Mouse (Mus musculus) CH12.LX (cell line): ENCODE measurements around the gene Tmem8. TPM values are rescaled to one million over a fixed set of nuclear protein-coding genes. Genes with fewer than 3 reads are reported as not detected.

Experiments
- DNase-seq: peaks from one replicate; pipeline ENCODE4 v3.0.0-alpha.2; 2013; ENCODE audit errors: extremely low read depth
- H3K27ac ChIP-seq: 2 replicates; pipeline ENCODE4 v1.5.1; 2012; ENCODE audit warnings: low read depth, mild to moderate bottlenecking, control low read depth, moderate library complexity; ENCODE audit not compliant: insufficient read depth
- H3K27me3 ChIP-seq: replicated peaks from 2 replicates; pipeline ENCODE3; 2012; ENCODE audit warnings: inconsistent platforms
- H3K36me3 ChIP-seq, 2 experiments: replicated peaks in 1 of 2; 2 replicates each; pipeline versions ENCODE3 to v1.6.1; 2012; ENCODE audit warnings: inconsistent platforms in 1 of 2, low read length in 1 of 2, mild to moderate bottlenecking in 1 of 2, mixed read lengths in 1 of 2, moderate library complexity in 1 of 2; ENCODE audit not compliant: control insufficient read depth in 1 of 2, insufficient read depth in 1 of 2
- H3K4me1 ChIP-seq, 2 experiments: 2 replicates each; pipeline ENCODE4 v1.6.1; 2012; ENCODE audit warnings: inconsistent platforms in 1 of 2, moderate library complexity in 1 of 2; ENCODE audit not compliant: insufficient read depth in 2 of 2, control insufficient read depth in 1 of 2
- H3K4me2 ChIP-seq: 2 replicates; pipeline ENCODE4 v1.6.1; 2012; ENCODE audit warnings: low read depth, mild to moderate bottlenecking, control low read depth; ENCODE audit not compliant: poor library complexity, insufficient read depth, severe bottlenecking
- H3K4me3 ChIP-seq, 3 experiments: fragments of 150-350 bp in 1 of 3; sonication (generic) in 1 of 3; replicated peaks in 1 of 3; 2 replicates each; pipeline versions ENCODE3 to v1.5.1; 2011 to 2012; ENCODE audit warnings: low read depth in 2 of 3, low read length in 2 of 3, mild to moderate bottlenecking in 2 of 3, moderate library complexity in 2 of 3, control low read depth in 1 of 3, improper control_type of control experiment in 1 of 3, inconsistent platforms in 1 of 3, mixed read lengths in 1 of 3; ENCODE audit not compliant: poor library complexity in 1 of 3
- H3K79me2 ChIP-seq: replicated peaks from 2 replicates; pipeline ENCODE4 v1.6.1; 2012; ENCODE audit warnings: mild to moderate bottlenecking, moderate library complexity; ENCODE audit not compliant: control insufficient read depth, poor library complexity, insufficient read depth, severe bottlenecking; ENCODE audit errors: extremely low read depth
- H3K9ac ChIP-seq: 2 replicates; pipeline ENCODE4 v1.6.1; 2012; ENCODE audit warnings: low read depth, mild to moderate bottlenecking, control low read depth, moderate library complexity; ENCODE audit not compliant: insufficient read depth
- H3K9me3 ChIP-seq: replicated peaks from 2 replicates; pipeline ENCODE3; 2012; ENCODE audit warnings: low read length, inconsistent platforms, mixed read lengths
- BHLHE40 ChIP-seq: IDR thresholded peaks from 2 replicates; pipeline ENCODE4 v1.6.1; 2011; ENCODE audit warnings: mild to moderate bottlenecking, low read depth, low read length, improper control_type of control experiment
- ELF1 ChIP-seq: IDR thresholded peaks from 2 replicates; pipeline ENCODE4 v1.6.1; 2014; ENCODE audit warnings: low read depth, mild to moderate bottlenecking, inconsistent platforms, low read length, improper control_type of control experiment
- ETS1 ChIP-seq: conservative IDR thresholded peaks from 2 replicates; pipeline ENCODE4 v1.6.1; 2012; ENCODE audit warnings: low read depth, mild to moderate bottlenecking, inconsistent platforms, low read length, improper control_type of control experiment, moderate library complexity
- GABPA ChIP-seq: IDR thresholded peaks from 2 replicates; pipeline ENCODE4 v1.6.1; 2012; ENCODE audit warnings: low read depth, low read length, improper control_type of control experiment, inconsistent platforms; ENCODE audit not compliant: insufficient replicate concordance
- HCFC1 ChIP-seq: IDR thresholded peaks from 2 replicates; pipeline ENCODE4 v1.6.1; 2012; ENCODE audit warnings: low read depth, mild to moderate bottlenecking, inconsistent platforms, low read length, improper control_type of control experiment
- IRF4 ChIP-seq: IDR thresholded peaks from 2 replicates; pipeline ENCODE4 v1.6.1; 2014; ENCODE audit warnings: low read depth, mild to moderate bottlenecking, inconsistent platforms, low read length, improper control_type of control experiment
- JUND ChIP-seq: conservative IDR thresholded peaks from 2 replicates; pipeline ENCODE4 v1.6.1; 2011; ENCODE audit warnings: low read depth, low read length, improper control_type of control experiment
- KAT2A ChIP-seq: IDR thresholded peaks from 2 replicates; pipeline ENCODE4 v1.6.1; 2012; ENCODE audit warnings: low read length, improper control_type of control experiment, inconsistent platforms; ENCODE audit not compliant: insufficient replicate concordance
- MAFK ChIP-seq: IDR thresholded peaks from 2 replicates; pipeline ENCODE4 v1.6.1; 2011; ENCODE audit warnings: low read length, improper control_type of control experiment; ENCODE audit not compliant: insufficient replicate concordance
- MEF2A ChIP-seq: IDR thresholded peaks from 2 replicates; pipeline ENCODE4 v1.6.1; 2014; ENCODE audit warnings: low read depth, mild to moderate bottlenecking, inconsistent platforms, low read length, improper control_type of control experiment, borderline replicate concordance
- MYC ChIP-seq: IDR thresholded peaks from 2 replicates; pipeline ENCODE4 v1.6.1; 2011; ENCODE audit warnings: low read depth, mild to moderate bottlenecking, improper control_type of control experiment, low read length
- NELFE ChIP-seq: IDR thresholded peaks from 2 replicates; pipeline ENCODE4 v1.6.1; 2011; ENCODE audit warnings: low read depth, low read length, improper control_type of control experiment
- NRF1 ChIP-seq: IDR thresholded peaks from 2 replicates; pipeline ENCODE4 v1.6.1; 2014; ENCODE audit warnings: low read depth, mild to moderate bottlenecking, inconsistent platforms, low read length, improper control_type of control experiment, moderate library complexity
- PAX5 ChIP-seq: IDR thresholded peaks from 2 replicates; pipeline ENCODE4 v1.6.1; 2012; ENCODE audit warnings: low read length, inconsistent platforms, mixed read lengths
- POLR2A ChIP-seq: IDR thresholded peaks from 2 replicates; pipeline ENCODE4 v1.6.1; 2011; ENCODE audit warnings: low read depth, mild to moderate bottlenecking, improper control_type of control experiment, low read length
- POLR2AphosphoS2 ChIP-seq: IDR thresholded peaks from 2 replicates; pipeline ENCODE4 v1.6.1; 2011; ENCODE audit warnings: low read depth, low read length, improper control_type of control experiment
- RAD21 ChIP-seq: IDR thresholded peaks from 2 replicates; pipeline ENCODE4 v1.6.1; 2011; ENCODE audit warnings: low read depth, mild to moderate bottlenecking, low read length, improper control_type of control experiment, moderate library complexity
- RCOR1 ChIP-seq: conservative IDR thresholded peaks from 2 replicates; pipeline ENCODE4 v1.6.1; 2012; ENCODE audit warnings: low read depth, mild to moderate bottlenecking, inconsistent platforms, low read length, improper control_type of control experiment
- SMC3 ChIP-seq: IDR thresholded peaks from 2 replicates; pipeline ENCODE4 v1.6.1; 2011; ENCODE audit warnings: low read depth, low read length, improper control_type of control experiment
- UBTF ChIP-seq: IDR thresholded peaks from 2 replicates; pipeline ENCODE4 v1.6.1; 2012; ENCODE audit warnings: low read depth, mild to moderate bottlenecking, inconsistent platforms, low read length, improper control_type of control experiment, moderate library complexity
- USF2 ChIP-seq: conservative IDR thresholded peaks from 2 replicates; pipeline ENCODE4 v1.6.1; 2011; ENCODE audit warnings: low read depth, low read length, improper control_type of control experiment
- ZC3H11A ChIP-seq: IDR thresholded peaks from 2 replicates; pipeline ENCODE4 v1.6.1; 2012; ENCODE audit warnings: low read depth, mild to moderate bottlenecking, inconsistent platforms, low read length, improper control_type of control experiment
- ZKSCAN1 ChIP-seq: IDR thresholded peaks from 2 replicates; pipeline ENCODE4 v1.6.1; 2012; ENCODE audit warnings: low read depth, inconsistent platforms, low read length, improper control_type of control experiment, borderline replicate concordance
- dilution Hi-C: fragments of 300-500 bp; cut with MboI; formaldehyde crosslinking; loops from 2 replicates; pipeline ENCODE4 v1.14.3; 2020; ENCODE audit warnings: low sequenced_read_pairs; ENCODE audit not compliant: extremely low pct_unique_long_range_greater_than_20kb, extremely low pct_ligation_motif_present
- in situ Hi-C: fragments of 300-500 bp; cut with MboI; formaldehyde crosslinking; loops from 3 replicates; pipeline ENCODE4 v1.14.3; 2019; ENCODE audit warnings: low sequenced_read_pairs, low pct_ligation_motif_present, low pct_unique_long_range_greater_than_20kb, mixed read lengths
- polyA plus RNA-seq: library from polyadenylated mRNA; unstranded; fragments of >175 nt; gene quantifications from 2 replicates; pipeline ENCODE4 v1.2.1, GENCODE M21; 2012; ENCODE audit warnings: low read depth; ENCODE audit not compliant: insufficient read length
- total RNA-seq, 2 experiments: library from RNA; depleted of rRNA; stranded (reverse); fragments of 300-350 nt in 1 of 2; fragments of >200 nt in 1 of 2; gene quantifications; 2 replicates each; pipeline ENCODE4 v1.2.3; 2012 to 2014

Tmem8 gene
- total and polyA plus RNA-seq, 3 experiments: 2.8 to 4.6 (median 3.6) TPM

- H3K9me3 ChIP-seq: no peaks in the 10 kb centered on the region
- peaks cover 12% of the 10 kb centered on the region for H3K79me2 ChIP-seq
- peaks cover 2% of the 10 kb centered on the region for H3K27me3 ChIP-seq
- in situ Hi-C loops: no loop called here
- dilution Hi-C loops: no loop called here
- TF ChIP-seq BHLHE40: no peak
- no peak for TF ChIP-seq MAFK
- no peak for TF ChIP-seq MYC
- no peak for TF ChIP-seq ZKSCAN1
- no peak for TF ChIP-seq POLR2A
- no peak for TF ChIP-seq POLR2AphosphoS2
- TF ChIP-seq KAT2A: no peak
- no peak for TF ChIP-seq JUND
- TF ChIP-seq RCOR1: no peak
- TF ChIP-seq HCFC1: no peak
- no peak for TF ChIP-seq ZC3H11A
- TF ChIP-seq SMC3: no peak
- no peak for TF ChIP-seq NELFE
- TF ChIP-seq PAX5: no peak
- no peak for TF ChIP-seq UBTF
- no peak overlapping the region for H3K27ac ChIP-seq
- peaks cover 17 to 34% of the 10 kb centered on the region in 2 experiments for H3K4me1 ChIP-seq
- peak overlapping the region; percentile 69 for H3K9ac ChIP-seq
- no peak for DNase-seq
- H3K4me2 ChIP-seq: peak overlapping the region; percentile 75; the same call in 1 of the 2 replicates
- peak overlapping the region; percentile 74 to 99 (median 94) for H3K4me3 ChIP-seq
- H3K36me3 ChIP-seq: peaks cover 34 to 60% of the 10 kb centered on the region in 2 experiments
Observed at GRCm38 (mm10) chr17:26124560-26124959, 11.5 kb downstream of the Tmem8 start.

GRCm38 (mm10) chr17:26125226-26125625 is 12.1 kb downstream of the Tmem8 start:
- H3K27ac ChIP-seq: no peak overlapping the region
- H3K9ac ChIP-seq: no peak overlapping the region
- H3K27me3 ChIP-seq: no peaks in the 10 kb centered on the region
- dilution Hi-C loops: no loop called here
- H3K4me3 ChIP-seq: no peak overlapping the region
- DNase-seq: no peak
- H3K4me2 ChIP-seq: no peak overlapping the region
- no peak for TF ChIP-seq POLR2AphosphoS2
- no peak for TF ChIP-seq ETS1
- no peak for TF ChIP-seq JUND
- TF ChIP-seq IRF4: no peak
- no peak for TF ChIP-seq GABPA
- no peak for TF ChIP-seq UBTF
- no peak for TF ChIP-seq ELF1
- no peak for TF ChIP-seq MEF2A
- TF ChIP-seq USF2: no peak
- no peak for TF ChIP-seq RCOR1
- no peak for TF ChIP-seq NRF1
- TF ChIP-seq RAD21: no peak
- peaks cover 12% of the 10 kb centered on the region for H3K79me2 ChIP-seq
- peaks cover 38 to 67% of the 10 kb centered on the region in 2 experiments for H3K36me3 ChIP-seq
- H3K9me3 ChIP-seq: no peaks in the 10 kb centered on the region
- in situ Hi-C loops: no loop called here
- peaks cover 11 to 29% of the 10 kb centered on the region in 2 experiments; a peak in 3 of 4 replicates for H3K4me1 ChIP-seq
